Mouse (Mus musculus): ENCODE results near the gene Plpp3. TPM values are rescaled to one million over a fixed set of nuclear protein-coding genes. Genes with fewer than 3 reads are reported as not detected.
"Not testable (repeated sequence)": the region's sequence is repeated elsewhere in the genome, so short reads cannot be mapped to it uniquely, and the experiment has no call there.

Plpp3 gene
- polyA plus RNA-seq, 1 experiment = 4.2 TPM

DNA sequence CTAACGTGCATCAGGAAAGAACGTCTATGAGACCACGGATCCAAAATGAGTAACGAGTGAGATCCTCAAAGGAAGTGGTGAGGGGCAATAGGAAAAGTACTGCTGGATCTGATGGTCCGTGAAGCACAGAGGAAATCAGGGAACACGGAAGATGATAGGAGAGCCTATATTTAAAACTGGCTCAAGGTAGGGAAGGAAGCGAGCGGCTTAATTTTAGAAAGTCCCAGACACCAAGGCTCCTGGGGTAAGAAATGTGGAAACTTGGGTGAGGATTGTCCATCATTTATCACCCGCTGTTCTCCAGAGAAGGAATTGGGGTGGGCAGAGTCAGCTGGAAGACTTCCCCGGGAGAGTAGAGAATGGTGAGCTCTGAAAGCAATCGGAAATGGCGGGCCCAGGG lies 105.2 kb downstream of the Plpp3 start:
- Histone ChIP-seq H3K27me3 (replicated peaks) (peaks cover 17% of the 10 kb centered on the region), H3K36me3 (replicated peaks; ENCODE audit: low read length) (no peaks in the 10 kb centered on the region), H3K9me3 (peaks cover 9% of the 10 kb centered on the region), H3K4me1 (peaks cover 60% of the 10 kb centered on the region), H3K4me3 (replicated peaks) (no peak overlapping the region)
- TF ChIP-seq FLI1 (IDR thresholded peaks at IDR 0.05; ENCODE audit: low read length) (no peak), GATA1 (IDR thresholded peaks at IDR 0.05; ENCODE audit: borderline replicate concordance, low read length) (no peak)

DNA sequence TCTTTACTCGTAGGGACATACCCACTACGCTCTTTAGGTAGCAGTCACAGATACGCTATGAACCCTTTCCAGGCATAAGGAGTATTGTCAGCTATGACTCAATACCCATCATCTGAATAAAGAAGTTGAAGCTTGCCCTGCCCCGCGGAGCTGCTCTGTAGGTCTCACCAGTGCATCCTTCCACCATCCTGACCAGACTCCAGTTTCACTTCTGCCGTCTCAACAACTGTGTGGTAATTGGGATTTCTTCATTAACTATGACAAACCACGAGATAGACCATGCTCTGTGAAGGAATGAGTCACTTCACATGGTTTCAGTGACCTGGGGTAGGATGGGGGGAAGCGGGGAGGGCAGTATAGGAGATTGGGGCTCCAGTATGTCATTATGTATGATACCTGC lies 106.5 kb downstream of the Plpp3 start:
- no peaks in the 10 kb centered on the region for H3K36me3 ChIP-seq (replicated peaks; ENCODE audit: low read length)
- H3K4me1 ChIP-seq = peaks cover 48% of the 10 kb centered on the region
- TF ChIP-seq GATA1 (IDR thresholded peaks at IDR 0.05; ENCODE audit: borderline replicate concordance, low read length) = no peak
- TF ChIP-seq FLI1 (IDR thresholded peaks at IDR 0.05; ENCODE audit: low read length) = no peak
- H3K4me3 ChIP-seq (replicated peaks) = no peak overlapping the region
- peaks cover 9% of the 10 kb centered on the region for H3K9me3 ChIP-seq
- peaks cover 17% of the 10 kb centered on the region for H3K27me3 ChIP-seq (replicated peaks)

DNA sequence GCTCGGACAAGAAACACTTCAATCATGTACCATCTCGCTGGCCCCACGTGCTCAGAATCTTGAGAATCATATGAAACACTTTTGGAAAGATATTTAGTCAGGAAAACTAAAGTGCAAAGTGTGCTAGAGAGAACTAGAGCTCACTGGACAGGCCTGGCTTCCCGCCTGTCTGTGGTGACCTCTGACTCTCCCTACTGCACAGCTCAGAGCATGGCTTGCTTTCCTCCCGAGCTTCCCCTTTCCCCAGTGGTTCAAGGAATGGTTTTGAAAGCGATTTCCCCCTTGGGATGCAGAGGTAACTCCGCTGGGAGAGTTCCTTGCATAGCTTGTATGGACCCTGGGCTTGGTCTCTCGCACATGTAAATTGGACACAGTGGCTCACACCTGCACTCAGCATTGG lies 107.9 kb downstream of the Plpp3 start:
- no peak overlapping the region for H3K4me3 ChIP-seq (replicated peaks)
- TF ChIP-seq GATA1 (IDR thresholded peaks at IDR 0.05; ENCODE audit: borderline replicate concordance, low read length) = no peak
- no peaks in the 10 kb centered on the region for H3K36me3 ChIP-seq (replicated peaks; ENCODE audit: low read length)

DNA sequence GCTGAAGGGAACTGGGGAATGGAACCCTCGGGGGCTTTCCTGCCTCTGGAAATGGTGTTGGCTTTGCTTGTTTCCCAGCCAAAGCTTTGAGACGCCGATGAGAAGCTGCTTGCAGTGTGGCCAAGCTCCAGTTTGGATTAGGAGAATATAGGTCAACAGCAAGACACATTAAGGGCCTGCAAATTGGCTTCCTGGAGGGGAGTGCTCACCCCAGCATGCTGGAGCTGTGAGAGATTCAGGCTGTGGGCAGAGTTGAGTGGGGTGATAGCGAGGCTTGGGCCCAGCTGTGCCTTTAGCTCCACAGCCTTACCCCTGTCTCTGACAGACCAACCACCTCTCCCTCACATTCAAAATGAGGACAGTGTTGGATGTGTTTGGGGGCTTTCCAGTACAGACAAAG lies 108.5 kb downstream of the Plpp3 start:
- no peaks in the 10 kb centered on the region for H3K36me3 ChIP-seq (replicated peaks; ENCODE audit: low read length)
- peaks cover 31% of the 10 kb centered on the region for H3K4me1 ChIP-seq
- TF ChIP-seq FLI1 (IDR thresholded peaks at IDR 0.05; ENCODE audit: low read length) (no peak), GATA1 (IDR thresholded peaks at IDR 0.05; ENCODE audit: borderline replicate concordance, low read length) (no peak)
- peaks cover 15% of the 10 kb centered on the region for H3K27me3 ChIP-seq (replicated peaks)
- peaks cover 9% of the 10 kb centered on the region for H3K9me3 ChIP-seq
- no peak overlapping the region for H3K4me3 ChIP-seq (replicated peaks)

More for the DNA sequence above, 107.9 kb downstream of the Plpp3 start:
- H3K9me3 ChIP-seq = peaks cover 9% of the 10 kb centered on the region
- peaks cover 15% of the 10 kb centered on the region for H3K27me3 ChIP-seq (replicated peaks)
- peaks cover 37% of the 10 kb centered on the region for H3K4me1 ChIP-seq

DNA sequence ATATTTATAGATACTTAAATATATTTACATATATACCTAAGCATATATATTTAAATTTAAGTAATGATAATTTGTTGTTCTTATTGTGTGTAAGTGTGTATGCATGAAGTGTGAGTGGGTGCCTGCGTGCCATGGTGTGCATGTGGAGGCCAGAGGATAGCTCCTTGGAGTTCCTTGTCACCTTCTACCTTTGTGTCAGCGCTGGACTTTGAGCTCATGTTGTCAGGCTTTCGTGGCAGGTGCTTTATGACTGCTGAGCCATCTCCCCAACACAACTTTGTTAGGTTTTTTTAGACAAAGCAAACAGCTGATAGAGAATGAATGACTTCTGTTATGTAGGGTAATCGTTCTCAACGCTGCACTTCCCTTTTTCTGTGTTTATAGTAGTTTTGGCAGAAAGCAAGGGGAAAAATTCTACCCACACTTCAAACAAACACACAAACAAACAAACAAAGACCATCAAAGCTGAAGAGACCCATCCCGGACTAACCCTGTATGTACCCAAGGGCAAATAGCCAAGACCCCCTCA lies 111.1 kb downstream of the Plpp3 start:
- Histone ChIP-seq H3K9me3 (peaks cover 14% of the 10 kb centered on the region), H3K27me3 (replicated peaks) (peaks cover 17% of the 10 kb centered on the region)
- TF ChIP-seq GATA1 (IDR thresholded peaks at IDR 0.05; ENCODE audit: borderline replicate concordance, low read length) = no peak
- TF ChIP-seq FLI1 (IDR thresholded peaks at IDR 0.05; ENCODE audit: low read length) = no peak

DNA sequence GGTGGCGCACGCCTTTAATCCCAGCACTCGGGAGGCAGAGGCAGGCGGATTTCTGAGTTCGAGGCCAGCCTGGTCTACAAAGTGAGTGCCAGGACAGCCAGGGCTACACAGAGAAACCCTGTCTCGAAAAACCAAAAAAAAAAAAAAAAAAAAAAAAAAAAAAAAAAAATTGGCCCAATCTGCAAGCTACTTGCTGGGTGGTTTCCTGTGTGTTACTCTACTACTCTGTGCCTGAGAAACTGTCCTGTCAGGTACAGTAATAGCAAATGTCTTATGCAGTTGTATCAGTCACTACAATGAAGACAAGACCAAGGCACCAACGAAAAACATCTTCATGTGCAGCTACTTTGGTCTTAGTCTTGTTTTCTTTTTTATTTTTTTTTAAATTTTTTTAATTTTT lies 112.3 kb downstream of the Plpp3 start:
- Histone ChIP-seq H3K4me1 (peaks cover 17% of the 10 kb centered on the region), H3K9me3 (peaks cover 14% of the 10 kb centered on the region), H3K27me3 (replicated peaks) (peaks cover 14% of the 10 kb centered on the region)
- not testable (repeated sequence) for H3K36me3 ChIP-seq (replicated peaks; ENCODE audit: low read length); H3K4me3 ChIP-seq (replicated peaks)

More for the DNA sequence above, 111.1 kb downstream of the Plpp3 start:
- Histone ChIP-seq H3K4me3 (replicated peaks) (no peak overlapping the region), H3K36me3 (replicated peaks; ENCODE audit: low read length) (no peaks in the 10 kb centered on the region), H3K4me1 (peaks cover 22% of the 10 kb centered on the region)

DNA sequence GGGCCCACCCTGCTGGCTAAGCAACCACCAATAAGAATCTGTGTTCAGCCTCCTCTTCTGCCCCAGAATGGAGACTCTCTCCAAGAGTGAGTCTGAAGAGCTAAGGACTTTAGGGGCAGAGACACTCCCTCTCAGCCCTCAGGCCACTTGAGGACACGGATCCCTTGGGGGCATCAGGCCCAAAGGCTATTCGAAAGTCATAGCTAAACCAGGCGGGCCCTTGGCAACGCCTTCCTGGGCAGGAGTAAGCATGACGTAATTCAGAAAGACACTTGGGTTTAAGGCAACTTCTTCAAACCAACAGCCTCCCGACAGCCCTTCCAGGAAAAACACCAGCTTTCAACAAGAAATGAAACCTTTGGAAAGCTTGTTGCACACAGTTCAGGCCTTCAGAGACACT lies 114.0 kb downstream of the Plpp3 start:
- peaks cover 28% of the 10 kb centered on the region for H3K4me1 ChIP-seq
- TF ChIP-seq FLI1 (IDR thresholded peaks at IDR 0.05; ENCODE audit: low read length) = no peak
- no peak for TF ChIP-seq GATA1 (IDR thresholded peaks at IDR 0.05; ENCODE audit: borderline replicate concordance, low read length)
- no peaks in the 10 kb centered on the region for H3K36me3 ChIP-seq (replicated peaks; ENCODE audit: low read length)
- H3K4me3 ChIP-seq (replicated peaks) = no peak overlapping the region
- H3K27me3 ChIP-seq (replicated peaks) = peaks cover 15% of the 10 kb centered on the region
- peaks cover 14% of the 10 kb centered on the region for H3K9me3 ChIP-seq

DNA sequence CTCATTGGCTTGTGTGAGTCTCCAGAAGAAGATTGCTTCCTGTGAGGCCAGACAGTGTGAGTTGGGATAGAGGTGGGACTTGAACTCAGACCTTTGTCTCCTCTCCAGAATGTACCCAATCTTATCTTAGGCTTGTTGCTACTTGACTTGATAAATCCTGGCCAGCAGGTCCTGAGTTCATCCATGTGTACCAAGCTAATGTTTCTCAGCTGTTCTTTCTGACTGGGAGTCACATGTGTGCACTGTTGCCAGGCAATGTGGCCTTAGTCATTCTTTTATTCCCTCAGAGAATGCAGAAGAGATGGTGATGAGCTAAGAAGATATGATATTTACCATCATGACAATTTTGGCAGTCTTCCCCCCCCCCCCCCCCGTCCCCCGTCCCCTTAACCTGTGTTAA lies 115.9 kb downstream of the Plpp3 start:
- Histone ChIP-seq H3K4me3 (replicated peaks) (no peak overlapping the region), H3K36me3 (replicated peaks; ENCODE audit: low read length) (no peaks in the 10 kb centered on the region), H3K27me3 (replicated peaks) (peaks cover 18% of the 10 kb centered on the region), H3K9me3 (peaks cover 5% of the 10 kb centered on the region; the same call in 1 of the 2 replicates), H3K4me1 (peaks cover 32% of the 10 kb centered on the region)
- TF ChIP-seq GATA1 (IDR thresholded peaks at IDR 0.05; ENCODE audit: borderline replicate concordance, low read length) (no peak), FLI1 (IDR thresholded peaks at IDR 0.05; ENCODE audit: low read length) (no peak)

DNA sequence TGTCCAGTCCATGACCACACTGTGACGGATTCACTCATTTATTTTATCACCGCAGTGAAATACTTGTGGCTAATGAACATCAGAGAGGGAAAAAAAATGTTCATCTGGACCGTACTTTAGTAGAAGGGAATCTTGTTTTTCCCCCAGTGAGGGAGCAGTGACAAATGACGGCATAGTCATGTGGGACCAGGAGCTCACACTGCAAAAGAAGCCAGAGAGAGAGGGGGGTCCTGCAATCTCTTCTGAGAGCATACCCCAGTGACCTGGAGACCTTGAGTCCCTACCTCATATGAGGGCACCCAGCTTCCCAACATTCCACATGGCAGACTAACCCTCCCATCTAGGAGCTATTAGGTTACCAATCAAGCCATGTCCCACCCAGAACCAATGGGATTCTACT lies 116.3 kb downstream of the Plpp3 start:
- H3K4me1 ChIP-seq = peaks cover 37% of the 10 kb centered on the region
- H3K27me3 ChIP-seq (replicated peaks) = peaks cover 19% of the 10 kb centered on the region
- H3K36me3 ChIP-seq (replicated peaks; ENCODE audit: low read length) = no peaks in the 10 kb centered on the region
- no peak for TF ChIP-seq FLI1 (IDR thresholded peaks at IDR 0.05; ENCODE audit: low read length)
- TF ChIP-seq GATA1 (IDR thresholded peaks at IDR 0.05; ENCODE audit: borderline replicate concordance, low read length) = no peak
- H3K9me3 ChIP-seq = peaks cover 5% of the 10 kb centered on the region; the same call in 1 of the 2 replicates
- H3K4me3 ChIP-seq (replicated peaks) = no peak overlapping the region

DNA sequence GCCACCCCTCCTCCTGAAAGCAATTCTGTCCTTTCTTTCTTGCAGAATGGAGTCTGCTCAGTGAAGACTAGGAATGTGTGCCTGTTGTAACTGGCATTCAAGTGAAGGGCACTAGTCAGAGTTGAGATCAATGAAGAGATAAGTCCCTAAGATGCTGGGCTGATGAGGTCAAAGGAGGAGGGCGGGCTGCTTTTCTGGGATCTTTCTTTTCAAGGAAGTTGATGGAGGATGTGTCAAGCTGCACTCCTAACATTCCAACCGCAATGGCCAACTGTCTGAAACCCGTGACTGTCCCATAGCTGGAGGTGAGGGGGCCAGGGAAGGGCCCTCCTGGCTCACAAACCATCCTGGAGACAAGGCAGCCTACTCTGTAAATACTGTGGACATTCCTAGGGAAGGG lies 118.5 kb downstream of the Plpp3 start:
- H3K27me3 ChIP-seq (replicated peaks) = peaks cover 21% of the 10 kb centered on the region
- H3K36me3 ChIP-seq (replicated peaks; ENCODE audit: low read length) = no peaks in the 10 kb centered on the region
- peaks cover 5% of the 10 kb centered on the region; the same call in 1 of the 2 replicates for H3K9me3 ChIP-seq
- peaks cover 43% of the 10 kb centered on the region for H3K4me1 ChIP-seq
- TF ChIP-seq GATA1 (IDR thresholded peaks at IDR 0.05; ENCODE audit: borderline replicate concordance, low read length) = no peak
- no peak for TF ChIP-seq FLI1 (IDR thresholded peaks at IDR 0.05; ENCODE audit: low read length)
- H3K4me3 ChIP-seq (replicated peaks) = no peak overlapping the region
